Mouse (Mus musculus): Measurements from ENCODE around the gene Slc17a7.

DNA sequence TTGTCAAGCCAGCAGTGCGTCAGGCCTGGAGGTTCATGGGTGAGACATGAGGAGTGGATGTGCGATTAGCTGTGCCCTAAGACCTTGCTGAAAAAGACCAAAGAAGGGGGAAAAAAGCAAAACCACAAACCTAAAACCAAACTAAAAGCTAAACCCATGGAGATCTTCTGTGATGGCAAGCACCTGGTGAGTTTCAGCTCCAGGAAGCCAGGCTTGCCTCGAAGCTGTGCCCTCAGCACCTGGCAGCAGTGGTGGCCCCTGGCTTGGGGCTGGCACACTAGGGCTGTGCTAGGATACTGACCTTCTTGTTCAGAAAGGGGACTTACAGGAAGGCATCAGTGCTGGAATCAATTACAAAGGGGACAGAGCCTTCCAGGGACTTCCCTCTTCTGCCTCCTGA, 22.4 kb upstream of the Slc17a7 start:
- TF ChIP-seq POLR2A (IDR thresholded peaks at IDR 0.05; ENCODE audit: control insufficient read depth, extremely low read depth, insufficient read depth, low read length, poor library complexity) (no peak), CTCF (IDR thresholded peaks at IDR 0.05; ENCODE audit: borderline replicate concordance, control insufficient read depth, extremely low read depth, insufficient read depth, low read length, poor library complexity) (no peak)
